Mouse (Mus musculus) forebrain, embryonic 16.5 days (tissue): ENCODE results near the gene Fto. TPM values are rescaled to one million over a fixed set of nuclear protein-coding genes. Genes with fewer than 3 reads are reported as not detected.

ENCODE experiments used
- ATAC-seq: fragments of 200-750 bp; cut with Nextera tagmentation; 2 replicates; pipeline ENCODE4 v1.8.0; 2017; ENCODE audit warnings: mild to moderate bottlenecking, moderate library complexity
- H3K27ac ChIP-seq: fragments of 300-500 bp; sonication (generic); 2 replicates; pipeline ENCODE4 v1.5.1; 2014; ENCODE audit warnings: low read length, control low read depth
- H3K27me3 ChIP-seq: fragments of 300-500 bp; sonication (generic); replicated peaks from 2 replicates; pipeline ENCODE4 v1.6.1; 2014; ENCODE audit warnings: low read length; ENCODE audit not compliant: control insufficient read depth, insufficient read depth
- H3K36me3 ChIP-seq: fragments of 300-500 bp; sonication (generic); 2 replicates; pipeline ENCODE4 v1.6.1; 2014; ENCODE audit not compliant: control insufficient read depth, insufficient read depth
- H3K4me1 ChIP-seq: fragments of 300-500 bp; sonication (generic); replicated peaks from 2 replicates; pipeline ENCODE4 v1.6.1; 2014; ENCODE audit warnings: low read length; ENCODE audit not compliant: control insufficient read depth, insufficient read depth
- H3K4me2 ChIP-seq: fragments of 300-500 bp; sonication (generic); 2 replicates; pipeline ENCODE4 v1.6.1; 2014; ENCODE audit warnings: mild to moderate bottlenecking, low read length, control low read depth
- H3K4me3 ChIP-seq: fragments of 300-500 bp; sonication (generic); replicated peaks from 2 replicates; pipeline ENCODE4 v1.5.1; 2014; ENCODE audit warnings: mild to moderate bottlenecking, low read length, control low read depth
- H3K9ac ChIP-seq: fragments of 300-500 bp; sonication (generic); replicated peaks from 2 replicates; pipeline ENCODE4 v1.6.1; 2014; ENCODE audit warnings: low read depth, low read length, control low read depth
- H3K9me3 ChIP-seq: fragments of 300-500 bp; sonication (generic); 2 replicates; pipeline ENCODE4 v1.6.1; 2016; ENCODE audit warnings: low read length; ENCODE audit not compliant: control insufficient read depth
- WGBS: fragments of 180-500 bp; shearing (Covaris S2); extraction: QIAGEN DNeasy Blood & Tissue Kit; methylation state at CpG from one replicate; pipeline ENCODE4 v1.1.7; 2014; 5-methylcytosine and 5-hydroxymethylcytosine counted together
- polyA plus RNA-seq: library from polyadenylated mRNA; unstranded; fragments of >200 nt; fragmentation: Nextera tagmentation; extraction: Ambion mirVana; gene quantifications from 2 replicates; pipeline ENCODE4 v1.2.1, GENCODE M21; 2015

Gene Fto
- polyA plus RNA-seq, 1 experiment from 2014 or later = 132 TPM

DNA sequence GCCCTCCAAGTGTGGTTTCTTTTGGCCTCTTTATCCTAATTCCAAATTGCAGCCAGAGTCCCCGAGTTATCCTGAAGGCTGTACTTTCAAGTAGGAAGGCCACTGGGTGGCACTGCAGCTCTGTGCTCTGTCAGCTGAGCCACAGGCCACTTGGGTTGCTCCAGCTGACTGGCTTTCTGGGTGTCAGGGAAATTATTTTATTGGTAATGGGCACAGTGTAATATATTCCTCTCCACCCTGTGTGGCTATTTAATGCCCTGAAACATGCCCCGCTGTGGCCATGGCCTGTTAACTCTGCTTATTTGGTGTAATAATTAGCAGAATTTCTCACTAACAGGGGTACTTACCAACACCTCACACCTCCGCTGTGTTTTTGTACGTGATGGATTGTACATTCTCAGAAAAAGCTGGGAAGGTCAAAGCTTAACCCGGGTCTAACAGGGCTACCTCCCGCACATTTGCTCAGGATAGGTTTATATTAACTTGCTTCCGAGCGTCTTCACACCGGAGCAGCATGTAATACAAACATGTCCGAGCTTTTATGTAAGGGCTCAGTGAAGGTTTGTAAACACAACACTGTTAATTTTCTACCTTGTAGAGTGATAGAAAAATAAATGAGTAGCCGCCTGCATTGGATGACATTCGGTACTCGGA lies 65.6 kb downstream of the Fto start:
- Histone ChIP-seq H3K4me1 (peaks cover 22% of the 10 kb centered on the region), H3K27ac (no peak overlapping the region), H3K4me3 (no peak overlapping the region), H3K27me3 (no peaks in the 10 kb centered on the region), H3K9ac (no peak overlapping the region), H3K36me3 (no peaks in the 10 kb centered on the region), H3K9me3 (no peaks in the 10 kb centered on the region), H3K4me2 (no peak overlapping the region)
- WGBS = 76% methylated on average over 13 of the region's 13 CpGs
- ATAC-seq = peak; percentile 75

- Histone ChIP-seq H3K9me3 (no peaks in the 10 kb centered on the region), H3K4me1 (peaks cover 28% of the 10 kb centered on the region), H3K4me2 (no peak overlapping the region), H3K9ac (0 out of 2 replicates have a peak overlapping the region, but pooled peaks have one; percentile 6), H3K36me3 (no peaks in the 10 kb centered on the region), H3K27ac (no peak overlapping the region), H3K27me3 (no peaks in the 10 kb centered on the region), H3K4me3 (no peak overlapping the region)
- WGBS = 22% methylated on average over 10 of the region's 10 CpGs
- ATAC-seq = no peak
Observed at GRCm38 (mm10) chr8:91380796-91381542, 67.6 kb downstream of the Fto start.

DNA sequence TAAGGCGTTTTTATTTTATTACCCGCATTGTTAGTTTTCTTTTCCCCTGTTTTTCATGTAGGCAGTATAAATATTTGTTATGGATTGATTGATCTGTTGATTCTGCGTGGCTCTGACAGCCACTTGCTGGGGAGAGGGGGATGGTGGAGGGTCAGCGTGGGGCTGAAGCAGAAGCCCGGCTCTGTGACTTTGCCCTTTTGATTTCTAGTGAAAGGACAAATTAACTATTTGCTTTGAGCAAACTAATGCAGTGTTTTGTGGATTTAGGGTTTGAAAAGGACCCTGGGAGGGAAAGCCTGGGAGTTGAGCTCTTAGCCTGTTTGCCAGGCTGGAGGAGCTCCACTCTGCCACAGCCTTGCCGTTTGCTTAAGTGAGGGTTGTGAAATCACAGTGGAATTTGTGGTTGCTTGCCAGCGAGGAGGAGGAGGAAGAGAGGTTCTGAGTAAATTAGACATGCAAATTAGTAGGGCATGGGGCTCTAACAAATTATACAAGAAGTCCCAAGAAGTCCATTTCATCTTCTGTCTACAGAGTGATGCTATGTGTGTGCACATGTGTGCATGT lies 68.3 kb downstream of the Fto start:
- no peak overlapping the region for H3K4me2 ChIP-seq
- no peaks in the 10 kb centered on the region for H3K9me3 ChIP-seq
- no peak overlapping the region for H3K27ac ChIP-seq
- peaks cover 28% of the 10 kb centered on the region for H3K4me1 ChIP-seq
- 9% methylated on average over 7 of the region's 7 CpGs for WGBS
- 0 out of 2 replicates have a peak overlapping the region, but pooled peaks have one; percentile 6 for H3K9ac ChIP-seq
- H3K27me3 ChIP-seq = no peaks in the 10 kb centered on the region
- no peak overlapping the region for H3K4me3 ChIP-seq
- no peaks in the 10 kb centered on the region for H3K36me3 ChIP-seq
- ATAC-seq = no peak; the same call in 1 of the 2 replicates

GRCm38 (mm10) chr8:91383210-91383609 lies 69.9 kb downstream of the Fto start:
- Histone ChIP-seq H3K27ac (no peak overlapping the region), H3K9me3 (no peaks in the 10 kb centered on the region), H3K27me3 (no peaks in the 10 kb centered on the region), H3K36me3 (no peaks in the 10 kb centered on the region), H3K4me3 (no peak overlapping the region), H3K9ac (no peak overlapping the region), H3K4me2 (no peak overlapping the region), H3K4me1 (peaks cover 26% of the 10 kb centered on the region)
- 50% methylated on average over 3 of the region's 3 CpGs for WGBS
- ATAC-seq = no peak

- 9% methylated on average over 11 of the region's 11 CpGs for WGBS
- Histone ChIP-seq H3K4me3 (no peak overlapping the region), H3K27me3 (no peaks in the 10 kb centered on the region), H3K9me3 (no peaks in the 10 kb centered on the region), H3K4me2 (no peak overlapping the region), H3K36me3 (no peaks in the 10 kb centered on the region), H3K4me1 (peaks cover 26% of the 10 kb centered on the region), H3K27ac (no peak overlapping the region), H3K9ac (no peak overlapping the region)
- 0 out of 2 replicates have a peak, but pooled peaks have one; percentile 24 for ATAC-seq
Observed at GRCm38 (mm10) chr8:91383811-91384210, 70.5 kb downstream of the Fto start.

GRCm38 (mm10) chr8:91384389-91384788 lies 71.1 kb downstream of the Fto start:
- ATAC-seq = no peak
- 63% methylated on average over 3 of the region's 3 CpGs for whole genome bisulfite sequencing
- no peaks in the 10 kb centered on the region for H3K27me3 ChIP-seq
- no peaks in the 10 kb centered on the region for H3K36me3 ChIP-seq
- no peak overlapping the region for H3K9ac ChIP-seq
- no peak overlapping the region for H3K4me2 ChIP-seq
- H3K27ac ChIP-seq = no peak overlapping the region
- H3K4me1 ChIP-seq = peaks cover 26% of the 10 kb centered on the region
- H3K9me3 ChIP-seq = no peaks in the 10 kb centered on the region
- H3K4me3 ChIP-seq = no peak overlapping the region

DNA sequence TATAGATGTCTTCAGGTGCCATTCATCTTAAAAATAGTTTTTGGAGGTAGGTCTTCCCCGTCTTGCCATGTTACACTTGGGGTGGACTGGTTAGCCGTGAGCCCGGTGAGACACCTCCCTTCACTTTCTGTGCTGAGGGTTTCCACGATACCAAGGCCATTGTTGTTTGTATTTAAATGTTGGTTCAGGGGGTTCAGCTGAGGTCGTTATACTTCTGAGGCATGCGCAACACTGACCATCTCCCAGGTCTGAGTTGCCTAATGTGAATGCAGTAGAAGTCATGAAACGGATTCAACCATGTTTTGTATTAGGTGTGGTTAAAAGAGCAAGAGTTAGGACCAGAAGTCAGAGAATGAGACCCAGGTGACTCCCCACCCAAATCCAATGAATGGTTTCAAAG lies 72.5 kb downstream of the Fto start:
- H3K27ac ChIP-seq = no peak overlapping the region
- 94% methylated on average over 7 of the region's 7 CpGs for WGBS
- no peak overlapping the region for H3K9ac ChIP-seq
- no peaks in the 10 kb centered on the region for H3K9me3 ChIP-seq
- no peaks in the 10 kb centered on the region for H3K27me3 ChIP-seq
- no peak for ATAC-seq
- no peak overlapping the region for H3K4me3 ChIP-seq
- no peaks in the 10 kb centered on the region for H3K36me3 ChIP-seq
- no peak overlapping the region for H3K4me2 ChIP-seq
- H3K4me1 ChIP-seq = peaks cover 30% of the 10 kb centered on the region

GRCm38 (mm10) chr8:91390369-91391020 lies 77.2 kb downstream of the Fto start:
- peaks cover 6% of the 10 kb centered on the region for H3K4me1 ChIP-seq
- no peak overlapping the region for H3K4me3 ChIP-seq
- no peaks in the 10 kb centered on the region for H3K9me3 ChIP-seq
- no peak overlapping the region for H3K4me2 ChIP-seq
- H3K9ac ChIP-seq = no peak overlapping the region
- no peaks in the 10 kb centered on the region for H3K36me3 ChIP-seq
- H3K27me3 ChIP-seq = no peaks in the 10 kb centered on the region
- whole genome bisulfite sequencing = 51% methylated on average over 9 of the region's 9 CpGs
- no peak overlapping the region for H3K27ac ChIP-seq
- ATAC-seq = peak; percentile 12; the same call in 1 of the 2 replicates

- peaks cover 6% of the 10 kb centered on the region for H3K4me1 ChIP-seq
- 83% methylated on average over 7 of the region's 7 CpGs for WGBS
- H3K4me2 ChIP-seq = no peak overlapping the region
- H3K27me3 ChIP-seq = no peaks in the 10 kb centered on the region
- H3K27ac ChIP-seq = no peak overlapping the region
- no peaks in the 10 kb centered on the region for H3K36me3 ChIP-seq
- H3K9me3 ChIP-seq = no peaks in the 10 kb centered on the region
- H3K4me3 ChIP-seq = no peak overlapping the region
- ATAC-seq = no peak
- H3K9ac ChIP-seq = no peak overlapping the region
Observed at GRCm38 (mm10) chr8:91392261-91392660, 78.9 kb downstream of the Fto start.
